Mouse (Mus musculus) lung, embryonic 16.5 days (tissue): ENCODE measurements around the gene Lgi4. TPM values are rescaled to one million over a fixed set of nuclear protein-coding genes. Genes with fewer than 3 reads are reported as not detected.

Experiments
- ATAC-seq: fragments of 200-750 bp; cut with Nextera tagmentation; 2 replicates; pipeline ENCODE4 v1.8.0; 2017; ENCODE audit warnings: low read depth, mild to moderate bottlenecking, moderate library complexity
- H3K27ac ChIP-seq: fragments of 300-500 bp; sonication (generic); 2 replicates; pipeline ENCODE4 v1.5.1; 2014; ENCODE audit warnings: mild to moderate bottlenecking, control low read depth, low read length
- H3K27me3 ChIP-seq: fragments of 300-500 bp; sonication (generic); 2 replicates; pipeline ENCODE4 v1.6.1; 2014; ENCODE audit warnings: low read depth, low read length, mixed read lengths; ENCODE audit not compliant: control insufficient read depth, insufficient read depth
- H3K36me3 ChIP-seq: fragments of 300-500 bp; sonication (generic); 2 replicates; pipeline ENCODE4 v1.6.1; 2014; ENCODE audit warnings: low read length; ENCODE audit not compliant: control insufficient read depth, insufficient read depth
- H3K4me1 ChIP-seq: fragments of 300-500 bp; sonication (generic); replicated peaks from 2 replicates; pipeline ENCODE4 v1.6.1; 2014; ENCODE audit warnings: low read length, mixed read lengths; ENCODE audit not compliant: control insufficient read depth, insufficient read depth
- H3K4me2 ChIP-seq: fragments of 300-500 bp; sonication (generic); 2 replicates; pipeline ENCODE4 v1.6.1; 2014; ENCODE audit warnings: low read depth, low read length, control low read depth
- H3K4me3 ChIP-seq: fragments of 300-500 bp; sonication (generic); 2 replicates; pipeline ENCODE4 v1.5.1; 2014; ENCODE audit warnings: mild to moderate bottlenecking, low read length, control low read depth
- H3K9ac ChIP-seq: fragments of 300-500 bp; sonication (generic); 2 replicates; pipeline ENCODE4 v1.6.1; 2014; ENCODE audit warnings: low read length, control low read depth
- H3K9me3 ChIP-seq: fragments of 300-500 bp; sonication (generic); 2 replicates; pipeline ENCODE4 v1.6.1; 2016; ENCODE audit warnings: low read length; ENCODE audit not compliant: control insufficient read depth
- WGBS: fragments of 180-500 bp; shearing (Covaris S2); extraction: QIAGEN DNeasy Blood & Tissue Kit; methylation state at CpG from one replicate; pipeline ENCODE4 v1.1.7; 2014; 5-methylcytosine and 5-hydroxymethylcytosine counted together
- polyA plus RNA-seq: library from polyadenylated mRNA; unstranded; fragments of >200 nt; fragmentation: Nextera tagmentation; extraction: Ambion mirVana; gene quantifications from 2 replicates; pipeline ENCODE4 v1.2.1, GENCODE M21; 2015

Lgi4 gene
- polyA plus RNA-seq, 1 experiment from 2014 or later, result 0.38 TPM

GRCm38 (mm10) chr7:31049846-31050281, 9.3 kb upstream of the Lgi4 start:
- Histone ChIP-seq H3K4me3 (peak overlapping the region; percentile 8; the same call in 1 of the 2 replicates), H3K4me1 (peaks cover 33% of the 10 kb centered on the region), H3K9me3 (no peaks in the 10 kb centered on the region), H3K27me3 (peaks cover 44% of the 10 kb centered on the region), H3K9ac (no peak overlapping the region; the same call in 1 of the 2 replicates), H3K4me2 (peak overlapping the region; percentile 36), H3K27ac (no peak overlapping the region), H3K36me3 (no peaks in the 10 kb centered on the region)
- ATAC-seq, result no peak
- under 1% methylated on average over 10 of the region's 15 CpGs for WGBS

GRCm38 (mm10) chr7:31050487-31050886, 8.7 kb upstream of the Lgi4 start:
- H3K9ac ChIP-seq, result no peak overlapping the region; the same call in 1 of the 2 replicates
- no peak overlapping the region for H3K4me3 ChIP-seq
- no peak for ATAC-seq
- no peak overlapping the region for H3K27ac ChIP-seq
- peaks cover 36% of the 10 kb centered on the region for H3K4me1 ChIP-seq
- H3K36me3 ChIP-seq, result no peaks in the 10 kb centered on the region
- no peak overlapping the region; the same call in 1 of the 2 replicates for H3K4me2 ChIP-seq
- peaks cover 41% of the 10 kb centered on the region for H3K27me3 ChIP-seq
- no peaks in the 10 kb centered on the region for H3K9me3 ChIP-seq
- 2% methylated on average over 6 of the region's 6 CpGs for WGBS

GRCm38 (mm10) chr7:31050921-31051320, 8.2 kb upstream of the Lgi4 start:
- 2% methylated on average over 9 of the region's 9 CpGs for WGBS
- peak overlapping the region; percentile 1; the same call in 1 of the 2 replicates for H3K4me3 ChIP-seq
- no peaks in the 10 kb centered on the region for H3K9me3 ChIP-seq
- peak overlapping the region; percentile 28; the same call in 1 of the 2 replicates for H3K4me2 ChIP-seq
- no peaks in the 10 kb centered on the region for H3K36me3 ChIP-seq
- no peak for ATAC-seq
- peaks cover 41% of the 10 kb centered on the region for H3K27me3 ChIP-seq
- H3K27ac ChIP-seq, result no peak overlapping the region
- H3K9ac ChIP-seq, result no peak overlapping the region
- peaks cover 37% of the 10 kb centered on the region for H3K4me1 ChIP-seq

- no peaks in the 10 kb centered on the region for H3K36me3 ChIP-seq
- peaks cover 39% of the 10 kb centered on the region for H3K4me1 ChIP-seq
- 3% methylated on average over 26 of the region's 28 CpGs for WGBS
- H3K9me3 ChIP-seq, result no peaks in the 10 kb centered on the region
- H3K9ac ChIP-seq, result no peak within 1 kb of the TSS; the same call in 1 of the 2 replicates
- ATAC-seq, result no peak
- no peak within 1 kb of the TSS for H3K27ac ChIP-seq
- H3K4me2 ChIP-seq, result peak within 1 kb of the TSS; percentile 38
- H3K27me3 ChIP-seq, result peaks cover 41% of the 10 kb centered on the region
- peak within 1 kb of the TSS; percentile 18; the same call in 1 of the 2 replicates for H3K4me3 ChIP-seq
Observed at GRCm38 (mm10) chr7:31051321-31052021, 7.7 kb upstream of the Lgi4 start, which contains the start of gene Fxyd7. Gene Fxyd7 (minus strand): TSS chr7:31051467.

GRCm38 (mm10) chr7:31052251-31052635, 6.9 kb upstream of the Lgi4 start:
- H3K4me2 ChIP-seq, result peak overlapping the region; percentile 38
- no peak for ATAC-seq
- peaks cover 39% of the 10 kb centered on the region for H3K4me1 ChIP-seq
- no peaks in the 10 kb centered on the region for H3K9me3 ChIP-seq
- peak overlapping the region; percentile 18 for H3K4me3 ChIP-seq
- no peaks in the 10 kb centered on the region for H3K36me3 ChIP-seq
- H3K9ac ChIP-seq, result no peak overlapping the region
- peaks cover 41% of the 10 kb centered on the region for H3K27me3 ChIP-seq
- no peak overlapping the region for H3K27ac ChIP-seq
- WGBS, result 5% methylated on average over 22 of the region's 22 CpGs

- peaks cover 41% of the 10 kb centered on the region for H3K27me3 ChIP-seq
- WGBS, result 3% methylated on average over 34 of the region's 34 CpGs
- no peaks in the 10 kb centered on the region for H3K36me3 ChIP-seq
- peaks cover 39% of the 10 kb centered on the region for H3K4me1 ChIP-seq
- H3K27ac ChIP-seq, result no peak overlapping the region
- H3K9ac ChIP-seq, result no peak overlapping the region
- peak overlapping the region; percentile 38 for H3K4me2 ChIP-seq
- no peaks in the 10 kb centered on the region for H3K9me3 ChIP-seq
- peak overlapping the region; percentile 18 for H3K4me3 ChIP-seq
- peak; percentile 4; the same call in 1 of the 2 replicates for ATAC-seq
Observed at GRCm38 (mm10) chr7:31052636-31053434, 6.3 kb upstream of the Lgi4 start.

- Histone ChIP-seq H3K27me3 (peaks cover 41% of the 10 kb centered on the region), H3K4me1 (peaks cover 41% of the 10 kb centered on the region), H3K4me2 (peak overlapping the region; percentile 41; the same call in 1 of the 2 replicates), H3K27ac (no peak overlapping the region), H3K9ac (no peak overlapping the region), H3K4me3 (no peak overlapping the region), H3K36me3 (no peaks in the 10 kb centered on the region), H3K9me3 (no peaks in the 10 kb centered on the region)
- ATAC-seq, result no peak
- 23% methylated on average over 10 of the region's 10 CpGs for WGBS
Observed at GRCm38 (mm10) chr7:31053882-31054447, 5.2 kb upstream of the Lgi4 start.

- no peaks in the 10 kb centered on the region for H3K36me3 ChIP-seq
- peaks cover 37% of the 10 kb centered on the region for H3K27me3 ChIP-seq
- ATAC-seq, result peak; percentile 1; the same call in 1 of the 2 replicates
- peak overlapping the region; percentile 41 for H3K4me3 ChIP-seq
- peak overlapping the region; percentile 55 for H3K9ac ChIP-seq
- peaks cover 43% of the 10 kb centered on the region for H3K4me1 ChIP-seq
- 38% methylated on average over 11 of the region's 11 CpGs for WGBS
- peak overlapping the region; percentile 79 for H3K27ac ChIP-seq
- peak overlapping the region; percentile 41 for H3K4me2 ChIP-seq
- H3K9me3 ChIP-seq, result no peaks in the 10 kb centered on the region
Observed at GRCm38 (mm10) chr7:31054661-31055320, 4.4 kb upstream of the Lgi4 start.
